Mouse (Mus musculus): ENCODE results near the gene Rnf114. TPM values are rescaled to one million over a fixed set of nuclear protein-coding genes. Genes with fewer than 3 reads are reported as not detected.

The Rnf114 gene
- total RNA-seq, 1 experiment = 48.1 TPM

- Histone ChIP-seq H3K4me1 (ENCODE audit: control insufficient read depth in 2 of 2, insufficient read depth in 2 of 2, low read length in 2 of 2, poor library complexity in 1 of 2) (peaks cover 0 to 33% of the 10 kb centered on the region in 2 experiments; a peak in 2 of 4 replicates), H3K9ac (ENCODE audit: insufficient read depth, low read depth, low read length, poor library complexity, severe bottlenecking) (no peak overlapping the region), H3K4me3 (ENCODE audit: insufficient read depth in 1 of 2, low read depth in 1 of 2, low read length in 2 of 2, poor library complexity in 1 of 2, severe bottlenecking in 1 of 2) (no peak overlapping the region), H3K36me3 (ENCODE audit: control insufficient read depth, insufficient read depth, low read length, poor library complexity, severe bottlenecking) (peaks cover 18% of the 10 kb centered on the region; the same call in 1 of the 2 replicates), H3K27ac (ENCODE audit: insufficient read depth, low read depth, low read length, poor library complexity, severe bottlenecking) (no peak overlapping the region), H3K9me3 (ENCODE audit: control insufficient read depth, insufficient read depth, low read depth, low read length) (no peaks in the 10 kb centered on the region)
- TF ChIP-seq MAFK (IDR thresholded peaks at IDR 0.05; ENCODE audit: insufficient read depth, low read depth, low read length) (no peak), ZC3H11A (IDR thresholded peaks at IDR 0.05; ENCODE audit: borderline replicate concordance, low read depth, low read length) (no peak), ZNF384 (IDR thresholded peaks at IDR 0.05; ENCODE audit: low read depth, low read length) (no peak), HCFC1 (IDR thresholded peaks at IDR 0.05; ENCODE audit: borderline replicate concordance, insufficient read depth, low read length) (no peak), CHD2 (IDR thresholded peaks at IDR 0.05; ENCODE audit: low read depth, low read length) (no peak)
- in situ Hi-C loops (cut with MboI; ENCODE audit: low sequenced_read_pairs in 2 of 2, unreplicated experiment in 2 of 2) = no loop called here
- no peak for DNase-seq (ENCODE audit: low read depth, low spot score)
Measured at GRCm38 (mm10) chr2:167486573-167486972, 5.9 kb upstream of the Rnf114 start.

DNA sequence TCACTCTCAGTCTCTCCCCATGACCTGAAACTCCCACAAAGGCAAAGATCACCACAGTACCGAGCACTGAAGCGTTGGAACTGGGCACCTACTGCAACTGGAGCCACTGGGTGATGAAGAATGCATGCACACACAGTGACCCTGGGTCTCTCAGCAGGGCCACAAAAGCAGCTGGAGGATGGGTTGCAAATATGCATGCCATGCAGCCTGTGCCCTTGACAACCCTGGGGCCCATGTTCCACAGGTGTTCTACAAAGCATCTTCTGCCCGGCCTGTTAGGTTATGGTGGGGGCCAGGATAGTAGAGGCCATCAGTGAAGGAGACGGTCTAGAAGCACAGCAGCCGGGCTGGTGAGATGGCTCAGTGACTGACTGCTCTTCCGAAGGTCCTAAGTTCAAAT, 4.9 kb upstream of the Rnf114 start:
- in situ Hi-C loops (cut with MboI; ENCODE audit: low sequenced_read_pairs in 2 of 2, unreplicated experiment in 2 of 2) = no loop called here
- H3K36me3 ChIP-seq (ENCODE audit: control insufficient read depth, insufficient read depth, low read length, poor library complexity, severe bottlenecking) = peaks cover 18% of the 10 kb centered on the region; the same call in 1 of the 2 replicates
- no peak overlapping the region for H3K9ac ChIP-seq (ENCODE audit: insufficient read depth, low read depth, low read length, poor library complexity, severe bottlenecking)
- TF ChIP-seq CHD2 (IDR thresholded peaks at IDR 0.05; ENCODE audit: low read depth, low read length) (no peak), HCFC1 (IDR thresholded peaks at IDR 0.05; ENCODE audit: borderline replicate concordance, insufficient read depth, low read length) (no peak), ZNF384 (IDR thresholded peaks at IDR 0.05; ENCODE audit: low read depth, low read length) (no peak), MAFK (IDR thresholded peaks at IDR 0.05; ENCODE audit: insufficient read depth, low read depth, low read length) (no peak), ZC3H11A (IDR thresholded peaks at IDR 0.05; ENCODE audit: borderline replicate concordance, low read depth, low read length) (no peak)
- no peak overlapping the region for H3K27ac ChIP-seq (ENCODE audit: insufficient read depth, low read depth, low read length, poor library complexity, severe bottlenecking)
- H3K9me3 ChIP-seq (ENCODE audit: control insufficient read depth, insufficient read depth, low read depth, low read length) = no peaks in the 10 kb centered on the region
- peaks cover 0 to 33% of the 10 kb centered on the region in 2 experiments; a peak in 2 of 4 replicates for H3K4me1 ChIP-seq (ENCODE audit: control insufficient read depth in 2 of 2, insufficient read depth in 2 of 2, low read length in 2 of 2, poor library complexity in 1 of 2)
- no peak overlapping the region for H3K4me3 ChIP-seq (ENCODE audit: insufficient read depth in 1 of 2, low read depth in 1 of 2, low read length in 2 of 2, poor library complexity in 1 of 2, severe bottlenecking in 1 of 2)
- DNase-seq (ENCODE audit: low read depth, low spot score) = no peak

DNA sequence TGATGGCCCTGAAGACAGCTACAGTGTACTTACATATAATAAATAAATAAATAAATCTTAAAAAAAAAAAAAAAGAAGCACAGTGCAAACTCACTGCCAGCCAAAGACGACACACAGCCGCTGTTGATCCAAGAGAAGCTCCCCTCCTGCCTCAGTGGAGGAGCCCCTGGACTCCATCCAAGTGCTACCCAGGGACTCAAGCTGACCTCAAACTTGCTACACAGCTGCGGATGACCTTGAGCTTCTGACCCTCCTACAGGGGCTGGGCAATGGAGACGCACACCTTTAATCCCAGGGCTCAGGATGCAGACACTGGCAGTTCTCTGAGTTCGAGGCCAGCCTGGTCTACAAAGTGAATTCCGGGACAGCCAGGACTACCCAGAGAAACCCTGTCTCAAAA, 4.5 kb upstream of the Rnf114 start:
- no peak overlapping the region for H3K9ac ChIP-seq (ENCODE audit: insufficient read depth, low read depth, low read length, poor library complexity, severe bottlenecking)
- peaks cover 0 to 31% of the 10 kb centered on the region in 2 experiments; a peak in 2 of 4 replicates for H3K4me1 ChIP-seq (ENCODE audit: control insufficient read depth in 2 of 2, insufficient read depth in 2 of 2, low read length in 2 of 2, poor library complexity in 1 of 2)
- DNase-seq (ENCODE audit: low read depth, low spot score) = no peak
- H3K27ac ChIP-seq (ENCODE audit: insufficient read depth, low read depth, low read length, poor library complexity, severe bottlenecking) = no peak overlapping the region
- H3K4me3 ChIP-seq (ENCODE audit: insufficient read depth in 1 of 2, low read depth in 1 of 2, low read length in 2 of 2, poor library complexity in 1 of 2, severe bottlenecking in 1 of 2) = no peak overlapping the region
- H3K36me3 ChIP-seq (ENCODE audit: control insufficient read depth, insufficient read depth, low read length, poor library complexity, severe bottlenecking) = peaks cover 16% of the 10 kb centered on the region; the same call in 1 of the 2 replicates
- no peak for TF ChIP-seq ZNF384 (IDR thresholded peaks at IDR 0.05; ENCODE audit: low read depth, low read length)
- no peak for TF ChIP-seq HCFC1 (IDR thresholded peaks at IDR 0.05; ENCODE audit: borderline replicate concordance, insufficient read depth, low read length)
- no peak for TF ChIP-seq MAFK (IDR thresholded peaks at IDR 0.05; ENCODE audit: insufficient read depth, low read depth, low read length)
- TF ChIP-seq CHD2 (IDR thresholded peaks at IDR 0.05; ENCODE audit: low read depth, low read length) = no peak
- TF ChIP-seq ZC3H11A (IDR thresholded peaks at IDR 0.05; ENCODE audit: borderline replicate concordance, low read depth, low read length) = no peak
- in situ Hi-C loops (cut with MboI; ENCODE audit: low sequenced_read_pairs in 2 of 2, unreplicated experiment in 2 of 2) = no loop called here
- H3K9me3 ChIP-seq (ENCODE audit: control insufficient read depth, insufficient read depth, low read depth, low read length) = no peaks in the 10 kb centered on the region

- Histone ChIP-seq H3K4me1 (ENCODE audit: control insufficient read depth in 2 of 2, insufficient read depth in 2 of 2, low read length in 2 of 2, poor library complexity in 1 of 2) (peaks cover 0 to 22% of the 10 kb centered on the region in 2 experiments; a peak in 2 of 4 replicates), H3K9me3 (ENCODE audit: control insufficient read depth, insufficient read depth, low read depth, low read length) (no peaks in the 10 kb centered on the region), H3K9ac (ENCODE audit: insufficient read depth, low read depth, low read length, poor library complexity, severe bottlenecking) (peak overlapping the region; percentile 87; the same call in 1 of the 2 replicates), H3K36me3 (ENCODE audit: control insufficient read depth, insufficient read depth, low read length, poor library complexity, severe bottlenecking) (no peaks in the 10 kb centered on the region), H3K4me3 (ENCODE audit: insufficient read depth in 1 of 2, low read depth in 1 of 2, low read length in 2 of 2, poor library complexity in 1 of 2, severe bottlenecking in 1 of 2) (no peak overlapping the region), H3K27ac (ENCODE audit: insufficient read depth, low read depth, low read length, poor library complexity, severe bottlenecking) (no peak overlapping the region)
- in situ Hi-C loops (cut with MboI; ENCODE audit: low sequenced_read_pairs in 2 of 2, unreplicated experiment in 2 of 2) = no loop called here
- TF ChIP-seq CHD2 (IDR thresholded peaks at IDR 0.05; ENCODE audit: low read depth, low read length) (no peak), MAFK (IDR thresholded peaks at IDR 0.05; ENCODE audit: insufficient read depth, low read depth, low read length) (no peak), ZNF384 (IDR thresholded peaks at IDR 0.05; ENCODE audit: low read depth, low read length) (no peak), ZC3H11A (IDR thresholded peaks at IDR 0.05; ENCODE audit: borderline replicate concordance, low read depth, low read length) (no peak), HCFC1 (IDR thresholded peaks at IDR 0.05; ENCODE audit: borderline replicate concordance, insufficient read depth, low read length) (no peak)
- no peak for DNase-seq (ENCODE audit: low read depth, low spot score)
Measured at GRCm38 (mm10) chr2:167490813-167491525, 1.5 kb upstream of the Rnf114 start.

Data from ES-E14 (cell line).